Mouse (Mus musculus) myocyte (in vitro differentiated cells): ENCODE measurements around the gene Clcn3. TPM values are rescaled to one million over a fixed set of nuclear protein-coding genes. Genes with fewer than 3 reads are reported as not detected.

ENCODE experiments used
- H3K27me3 ChIP-seq: one replicate; pipeline ENCODE4 v1.6.1; 2011; ENCODE audit not compliant: control insufficient read depth, insufficient read depth, insufficient read length
- H3K36me3 ChIP-seq: one replicate; pipeline ENCODE4 v1.6.1; 2011; ENCODE audit not compliant: control insufficient read depth, insufficient read depth
- H3K4me2 ChIP-seq: one replicate; pipeline ENCODE4 v1.6.1; 2011; ENCODE audit warnings: low read depth, control low read depth
- H3K4me3 ChIP-seq: one replicate; pipeline ENCODE4 v1.5.1; 2011; ENCODE audit warnings: mild to moderate bottlenecking, control low read depth, moderate library complexity
- H3K79me2 ChIP-seq: one replicate; pipeline ENCODE4 v1.6.1; 2011; ENCODE audit not compliant: control insufficient read depth, insufficient read depth
- H3ac ChIP-seq: one replicate; pipeline ENCODE4 v1.6.1; 2011; ENCODE audit not compliant: control insufficient read depth, insufficient read length
- CEBPB ChIP-seq: IDR thresholded peaks from 2 replicates; pipeline ENCODE4 v1.6.1; 2011; ENCODE audit warnings: mild to moderate bottlenecking, moderate library complexity; ENCODE audit not compliant: poor library complexity, insufficient read depth, severe bottlenecking
- E2F4 ChIP-seq: IDR thresholded peaks from one replicate; pipeline ENCODE4 v1.6.1; 2011; ENCODE audit warnings: mild to moderate bottlenecking, control low read depth, moderate library complexity; ENCODE audit not compliant: insufficient read depth
- MAX ChIP-seq: IDR thresholded peaks from one replicate; pipeline ENCODE4 v1.6.1; 2011; ENCODE audit warnings: low read depth, mild to moderate bottlenecking, control low read depth
- MYOD1 ChIP-seq, 3 experiments: IDR thresholded peaks; one replicate each; pipeline ENCODE4 v1.6.1; 2011; ENCODE audit warnings: control low read depth in 2 of 3, low read depth in 2 of 3, mild to moderate bottlenecking in 2 of 3, moderate library complexity in 1 of 3; ENCODE audit not compliant: insufficient read length in 2 of 3, control insufficient read depth in 1 of 3
- MYOG ChIP-seq, 3 experiments: IDR thresholded peaks; one replicate each; pipeline ENCODE4 v1.6.1; 2011; ENCODE audit warnings: control low read depth in 2 of 3, low read depth in 2 of 3, mild to moderate bottlenecking in 2 of 3; ENCODE audit not compliant: insufficient read length in 2 of 3, control insufficient read depth in 1 of 3, insufficient read depth in 1 of 3
- POLR2A ChIP-seq: IDR thresholded peaks from one replicate; pipeline ENCODE4 v1.6.1; 2011; ENCODE audit warnings: low read depth, mild to moderate bottlenecking, control low read depth, moderate library complexity; ENCODE audit not compliant: insufficient read length
- POLR2AphosphoS2 ChIP-seq: IDR thresholded peaks from one replicate; pipeline ENCODE4 v1.6.1; 2011; ENCODE audit warnings: low read depth, control low read depth; ENCODE audit not compliant: insufficient read length
- REST ChIP-seq: IDR thresholded peaks from one replicate; pipeline ENCODE4 v1.6.1; 2011; ENCODE audit warnings: mild to moderate bottlenecking, control low read depth, moderate library complexity; ENCODE audit not compliant: insufficient read depth, insufficient read length
- SRF ChIP-seq: IDR thresholded peaks from one replicate; pipeline ENCODE4 v1.6.1; 2011; ENCODE audit warnings: low read depth; ENCODE audit not compliant: control insufficient read depth, insufficient read length
- TCF12 ChIP-seq: IDR thresholded peaks from one replicate; pipeline ENCODE4 v1.6.1; 2011; ENCODE audit warnings: mild to moderate bottlenecking, control low read depth; ENCODE audit not compliant: poor library complexity, insufficient read depth, severe bottlenecking
- TCF3 ChIP-seq: IDR thresholded peaks from one replicate; pipeline ENCODE4 v1.6.1; 2011; ENCODE audit warnings: low read depth, control low read depth; ENCODE audit not compliant: insufficient read length
- USF1 ChIP-seq: IDR thresholded peaks from one replicate; pipeline ENCODE4 v1.6.1; 2011; ENCODE audit warnings: low read depth, mild to moderate bottlenecking, control low read depth, moderate library complexity
- polyA plus RNA-seq: library from polyadenylated mRNA; unstranded; fragments of >200 nt; fragmentation: generic; extraction: Trizol; gene quantifications from one replicate; pipeline ENCODE4 v1.2.1, GENCODE M21; 2012; ENCODE audit warnings: missing spikeins

The Clcn3 gene
- polyA plus RNA-seq, 1 experiment = 6.8 TPM

DNA sequence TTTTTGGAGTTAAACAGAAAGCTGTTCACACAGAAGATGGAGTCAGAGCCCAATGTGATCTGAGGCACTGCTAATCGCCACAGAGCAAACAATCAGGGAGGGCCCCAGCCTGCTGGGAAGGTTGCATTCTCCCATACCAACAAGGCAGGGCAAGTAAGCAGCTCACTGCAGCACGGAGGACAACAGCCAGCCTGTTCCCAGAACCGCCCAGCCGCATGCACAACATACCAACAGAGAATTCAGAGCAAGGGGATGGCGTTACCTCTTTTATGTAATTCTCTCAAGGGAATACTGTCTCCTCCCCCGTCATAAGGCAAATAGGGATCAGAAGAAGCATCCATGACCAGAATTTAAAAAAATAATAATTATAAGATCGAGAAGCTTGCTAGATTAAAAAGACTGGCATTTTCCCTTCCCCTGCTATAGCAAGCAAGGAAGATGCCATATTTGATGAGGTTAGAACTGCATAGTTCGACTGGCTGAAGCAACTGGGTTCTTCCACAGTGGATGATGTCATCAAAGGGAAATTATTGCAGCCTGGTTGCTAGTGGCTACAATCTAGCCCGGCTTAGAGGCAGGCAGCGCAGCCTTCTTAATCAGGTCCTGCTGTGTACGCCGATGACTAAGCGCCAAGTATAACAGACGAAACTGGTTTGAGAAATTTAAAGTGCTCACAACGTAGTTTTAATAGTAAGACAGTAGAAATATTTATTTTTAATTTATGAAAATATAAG, 28.7 kb downstream of the Clcn3 start:
- Histone ChIP-seq H3K4me2 (peak overlapping the region; percentile 72), H3K4me3 (peak overlapping the region; percentile 45)

GRCm38 (mm10) chr8:60952803-60953202, 30.3 kb downstream of the Clcn3 start:
- H3K79me2 ChIP-seq = peaks cover 85% of the 10 kb centered on the region
- no peaks in the 10 kb centered on the region for H3K36me3 ChIP-seq
- no peaks in the 10 kb centered on the region for H3K27me3 ChIP-seq
- H3ac ChIP-seq = no peak overlapping the region
- TF ChIP-seq POLR2A (no peak), SRF (no peak), TCF12 (no peak), USF1 (no peak), MYOG (IDR thresholded peaks at IDR 0.05; ENCODE audit: control insufficient read depth in 1 of 3, insufficient read depth in 1 of 3, insufficient read length in 2 of 3, low read depth in 2 of 3) (no peak)
- H3K4me3 ChIP-seq = peak overlapping the region; percentile 45
- peak overlapping the region; percentile 72 for H3K4me2 ChIP-seq

More for the DNA sequence above, 28.7 kb downstream of the Clcn3 start:
- Histone ChIP-seq H3K36me3 (no peaks in the 10 kb centered on the region), H3K79me2 (peaks cover 80% of the 10 kb centered on the region), H3ac (no peak overlapping the region), H3K27me3 (no peaks in the 10 kb centered on the region)
- TF ChIP-seq TCF3 (no peak), POLR2AphosphoS2 (peak; percentile 87), MYOG (IDR thresholded peaks at IDR 0.05; ENCODE audit: control insufficient read depth in 1 of 3, insufficient read depth in 1 of 3, insufficient read length in 2 of 3, low read depth in 2 of 3) (peak in 1 of 3 experiments; percentile 15), MYOD1 (IDR thresholded peaks at IDR 0.05; ENCODE audit: control insufficient read depth in 1 of 3, insufficient read length in 2 of 3, low read depth in 2 of 3) (peak in 1 of 3 experiments; percentile 15), TCF12 (no peak), SRF (no peak), REST (no peak), POLR2A (peak; percentile 80), USF1 (no peak), CEBPB (peak; percentile 98), E2F4 (no peak), MAX (no peak)

- Histone ChIP-seq H3K27me3 (no peaks in the 10 kb centered on the region), H3ac (no peak overlapping the region), H3K36me3 (no peaks in the 10 kb centered on the region), H3K79me2 (peaks cover 88% of the 10 kb centered on the region), H3K4me3 (no peak overlapping the region), H3K4me2 (peak overlapping the region; percentile 72)
- TF ChIP-seq CEBPB = no peak
- TF ChIP-seq E2F4 = no peak
- no peak for TF ChIP-seq USF1
- TF ChIP-seq REST = no peak
- no peak for TF ChIP-seq POLR2A
- TF ChIP-seq POLR2AphosphoS2 = no peak
- no peak for TF ChIP-seq TCF12
- TF ChIP-seq MYOD1 (IDR thresholded peaks at IDR 0.05; ENCODE audit: control insufficient read depth in 1 of 3, insufficient read length in 2 of 3, low read depth in 2 of 3) = no peak
- TF ChIP-seq SRF = no peak
These were observed 31.3 kb downstream of the Clcn3 start for GRCm38 (mm10) chr8:60951757-60952156.

GRCm38 (mm10) chr8:60951271-60951670, 31.8 kb downstream of the Clcn3 start:
- Histone ChIP-seq H3K79me2 (peaks cover 88% of the 10 kb centered on the region), H3ac (no peak overlapping the region), H3K27me3 (no peaks in the 10 kb centered on the region), H3K4me2 (peak overlapping the region; percentile 10), H3K4me3 (no peak overlapping the region), H3K36me3 (no peaks in the 10 kb centered on the region)
- TF ChIP-seq REST (no peak), TCF3 (no peak), E2F4 (no peak), CEBPB (no peak), MYOD1 (IDR thresholded peaks at IDR 0.05; ENCODE audit: control insufficient read depth in 1 of 3, insufficient read length in 2 of 3, low read depth in 2 of 3) (no peak), MAX (no peak), SRF (no peak)

DNA sequence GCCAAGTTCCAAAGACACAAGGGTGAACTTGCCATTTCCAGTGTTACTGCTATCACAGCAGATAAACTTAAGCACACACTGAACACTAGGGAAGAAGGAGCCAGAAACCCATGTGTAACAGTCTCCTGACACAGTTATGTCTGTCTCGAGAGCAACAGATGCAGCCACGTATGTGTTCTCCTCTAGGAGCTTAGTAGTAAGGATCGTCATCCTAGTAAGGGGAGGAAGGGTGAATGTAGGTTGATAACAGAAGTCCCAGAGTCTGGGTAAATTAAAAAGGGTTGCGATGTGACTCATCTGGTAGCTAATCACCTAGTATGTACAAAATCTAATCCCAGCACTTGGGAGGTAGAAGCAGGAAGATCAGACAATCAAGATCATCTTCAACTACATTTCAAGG, 33.2 kb downstream of the Clcn3 start:
- H3K36me3 ChIP-seq = no peaks in the 10 kb centered on the region
- H3K4me2 ChIP-seq = no peak overlapping the region
- H3K27me3 ChIP-seq = no peaks in the 10 kb centered on the region
- no peak overlapping the region for H3K4me3 ChIP-seq
- TF ChIP-seq TCF12 = no peak
- H3K79me2 ChIP-seq = peaks cover 91% of the 10 kb centered on the region
- no peak overlapping the region for H3ac ChIP-seq
